Mouse (Mus musculus) cerebellum, adult 2 months (tissue): ENCODE data around the gene Gm3417.

Experiments used
- CTCF ChIP-seq: fragments of 200-500 bp; IDR thresholded peaks from 2 replicates; pipeline ENCODE4 v1.5.1; 2011; ENCODE audit warnings: low read depth, mild to moderate bottlenecking, control low read depth, low read length, moderate library complexity, borderline replicate concordance; ENCODE audit not compliant: insufficient read depth
- POLR2A ChIP-seq: fragments of 200-500 bp; IDR thresholded peaks from 2 replicates; pipeline ENCODE4 v1.6.1; 2011; ENCODE audit warnings: low read length, control low read depth, borderline replicate concordance; ENCODE audit not compliant: insufficient read depth

DNA sequence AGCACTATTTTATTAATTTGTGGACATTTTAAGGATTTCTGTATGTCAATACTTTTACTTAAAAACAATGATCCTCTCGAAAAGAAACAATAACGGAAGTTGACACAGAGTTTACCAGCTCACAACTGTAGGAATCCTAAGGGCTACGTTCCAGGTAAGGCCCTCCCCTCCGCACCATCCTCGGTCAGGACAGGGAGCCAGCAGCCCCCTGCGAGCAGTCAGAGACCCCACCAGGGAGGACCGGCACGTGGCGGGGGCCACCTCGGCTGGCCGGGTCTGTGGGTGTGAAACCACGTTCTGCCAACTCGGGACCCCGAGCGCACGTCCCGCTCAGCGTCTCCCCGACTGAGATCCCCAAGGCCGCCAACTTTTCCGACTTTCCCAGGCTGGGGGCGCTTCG, 18.1 kb downstream of the Gm3417 start:
- TF ChIP-seq CTCF = no peak
- TF ChIP-seq POLR2A = no peak
